Mouse (Mus musculus) fat pad, adult 2 months (tissue): ENCODE data around the gene Pigf.

Source experiments
- DNase-seq: peaks from one replicate; pipeline ENCODE4 v3.0.0-alpha.2; 2011; ENCODE audit warnings: low read depth, low spot score; ENCODE audit errors: extremely low read depth

Pigf gene

DNA sequence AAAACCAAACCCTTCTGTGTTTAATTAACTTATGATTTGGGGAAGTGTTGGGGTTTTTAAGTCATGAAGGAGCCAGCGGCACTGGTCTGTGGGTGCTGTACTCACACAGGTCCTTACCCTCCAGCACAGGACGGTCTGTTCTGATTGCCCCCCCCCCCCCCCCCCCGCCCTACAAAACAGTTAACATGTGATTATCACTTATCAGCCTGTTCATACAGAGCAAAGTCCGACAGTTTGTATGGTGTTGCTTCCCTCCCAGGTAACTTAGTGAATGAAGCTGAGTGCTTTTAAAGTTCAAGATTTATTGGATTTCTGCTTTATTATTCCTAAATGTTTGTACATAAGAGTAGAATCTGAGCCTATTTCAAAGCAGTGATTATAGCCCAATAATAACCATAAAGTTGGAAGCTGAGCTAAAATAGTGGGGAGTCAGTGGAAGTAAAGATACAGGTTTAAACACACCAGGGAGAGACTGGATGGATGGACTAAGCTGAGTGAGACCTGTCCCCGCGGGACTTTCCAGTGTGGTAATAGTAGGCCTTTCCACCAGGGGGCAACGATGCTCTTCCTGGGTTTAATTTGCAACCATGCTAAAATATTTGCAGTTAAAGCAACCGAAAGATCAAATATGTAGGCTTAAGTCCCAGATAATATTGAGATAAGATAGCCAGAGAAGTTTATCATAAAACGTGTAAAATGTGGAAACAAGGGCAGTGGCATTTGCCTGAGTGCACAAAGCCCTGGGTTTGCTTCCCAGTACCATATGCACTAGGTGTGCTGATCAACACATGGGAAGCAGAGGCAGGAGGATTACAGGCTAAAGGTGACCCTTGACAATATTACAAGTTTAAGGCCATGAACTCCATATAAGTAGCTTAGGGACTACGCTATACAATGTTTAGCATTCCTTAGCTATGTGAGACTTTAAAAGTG is 11.2 kb upstream of the Pigf start:
- no peak for DNase-seq

GRCm38 (mm10) chr17:87024491-87025242 is 539 bp downstream of the Pigf start:
- no peak for DNase-seq

DNA sequence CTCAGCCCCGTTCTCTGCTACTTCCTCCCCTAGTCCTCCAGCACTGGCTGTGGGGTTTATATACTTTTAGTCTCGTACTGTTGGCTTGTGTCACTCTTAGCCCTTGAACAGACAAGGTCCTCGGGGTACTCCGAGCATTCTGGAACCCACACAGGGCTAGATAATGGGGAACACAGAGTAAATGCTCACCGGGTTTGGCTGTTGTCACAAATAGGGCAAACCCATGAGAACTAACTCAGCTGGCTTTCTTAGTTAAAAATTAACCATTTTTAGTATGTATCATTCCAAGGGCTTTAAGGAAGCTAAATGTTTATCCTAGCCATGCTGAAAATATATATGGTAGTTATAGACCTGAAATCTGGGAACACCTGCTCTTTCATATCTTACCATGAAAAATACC is 5.5 kb downstream of the Pigf start:
- no peak for DNase-seq

- no peak for DNase-seq
Measured at GRCm38 (mm10) chr17:87011301-87012019, 13.7 kb downstream of the Pigf start.

DNA sequence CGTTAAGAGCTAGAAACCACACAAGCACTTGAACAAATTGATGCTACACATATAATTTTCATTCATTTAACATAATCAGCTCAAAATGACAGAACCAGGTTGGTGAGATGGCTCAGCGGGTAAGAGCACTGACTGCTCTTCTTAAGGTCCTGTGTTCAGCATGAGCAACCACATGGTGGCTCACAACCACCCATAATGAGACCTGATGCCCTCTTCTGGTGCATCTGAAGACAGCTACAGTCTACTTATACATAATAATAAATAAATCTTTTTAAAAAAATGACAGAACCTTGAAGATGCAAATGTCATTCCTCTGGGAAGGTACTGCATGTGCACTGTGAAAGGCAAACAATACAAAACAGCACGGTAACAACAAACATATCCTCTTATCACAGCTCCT is 16.3 kb downstream of the Pigf start:
- no peak for DNase-seq

DNA sequence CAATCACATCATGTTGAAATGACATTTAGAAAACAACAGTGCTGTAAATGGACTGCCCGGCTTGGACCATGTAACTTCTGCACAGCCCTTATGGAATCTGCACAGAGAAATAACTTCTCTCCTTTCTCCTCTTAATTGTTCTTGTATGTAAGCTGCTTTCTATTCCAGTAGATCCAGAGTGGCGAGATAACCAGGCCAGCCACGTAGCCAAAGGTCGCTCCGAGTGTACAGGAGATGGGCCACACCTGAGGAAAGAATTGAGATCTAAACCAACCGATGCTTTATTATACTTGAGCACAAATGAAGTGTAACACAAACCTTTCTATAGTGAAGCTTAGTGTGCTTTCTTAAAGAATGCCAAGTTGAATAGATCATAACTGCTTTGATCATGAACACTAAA is 27.9 kb downstream of the Pigf start:
- no peak for DNase-seq

- DNase-seq = no peak
Measured at GRCm38 (mm10) chr17:86991306-86991705, 33.9 kb downstream of the Pigf start.

DNA sequence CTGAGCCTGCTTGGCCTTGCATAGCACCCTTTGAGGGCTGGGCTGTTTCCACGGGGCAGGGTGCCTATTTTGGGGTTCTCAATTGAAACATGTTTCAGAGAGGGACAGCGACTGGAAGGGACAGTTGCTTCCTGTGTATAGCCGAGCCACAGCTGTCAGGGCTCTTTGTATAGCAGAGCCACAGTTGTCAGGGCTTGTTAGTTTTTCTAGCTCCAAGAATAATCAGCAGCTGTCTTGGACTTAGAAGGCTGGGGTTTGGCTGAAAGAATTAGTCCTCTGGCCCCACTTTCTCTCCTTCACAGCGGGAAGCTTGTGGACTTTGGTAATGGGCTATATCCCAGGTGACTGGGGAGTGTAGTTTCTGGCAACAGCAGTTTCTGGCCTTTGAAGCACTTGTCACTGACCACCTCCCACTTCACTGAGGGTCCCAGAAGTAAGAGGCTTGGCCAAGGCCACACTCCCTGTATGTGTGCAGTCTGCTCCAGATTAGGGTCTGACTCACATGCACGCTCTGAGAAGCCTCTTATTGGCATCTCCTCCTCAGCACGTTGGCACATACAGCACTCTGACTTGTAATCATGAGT is 36.5 kb downstream of the Pigf start:
- no peak for DNase-seq

GRCm38 (mm10) chr17:86988161-86988560 is 37.0 kb downstream of the Pigf start:
- DNase-seq = no peak

GRCm38 (mm10) chr17:86986449-86987138 is 38.6 kb downstream of the Pigf start:
- no peak for DNase-seq

- no peak for DNase-seq
Measured at GRCm38 (mm10) chr17:86982497-86982896, 42.7 kb downstream of the Pigf start.

DNA sequence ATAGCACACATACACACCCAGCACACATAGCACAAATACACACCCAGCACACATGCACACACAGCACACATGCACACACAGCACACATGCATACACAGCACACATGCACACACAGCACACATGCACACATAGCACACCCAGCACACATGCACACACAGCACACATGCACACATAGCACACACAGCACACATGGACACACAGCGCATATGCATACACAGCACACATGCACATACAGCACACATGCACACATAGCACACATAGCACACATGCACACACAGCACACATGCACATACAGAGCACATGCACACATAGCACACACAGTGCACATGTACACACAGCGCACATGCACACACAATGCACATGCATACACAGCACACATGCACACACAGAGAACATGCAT is 43.5 kb downstream of the Pigf start:
- no peak for DNase-seq

- DNase-seq = no peak
Measured at GRCm38 (mm10) chr17:86981205-86981604, 44.0 kb downstream of the Pigf start.

DNA sequence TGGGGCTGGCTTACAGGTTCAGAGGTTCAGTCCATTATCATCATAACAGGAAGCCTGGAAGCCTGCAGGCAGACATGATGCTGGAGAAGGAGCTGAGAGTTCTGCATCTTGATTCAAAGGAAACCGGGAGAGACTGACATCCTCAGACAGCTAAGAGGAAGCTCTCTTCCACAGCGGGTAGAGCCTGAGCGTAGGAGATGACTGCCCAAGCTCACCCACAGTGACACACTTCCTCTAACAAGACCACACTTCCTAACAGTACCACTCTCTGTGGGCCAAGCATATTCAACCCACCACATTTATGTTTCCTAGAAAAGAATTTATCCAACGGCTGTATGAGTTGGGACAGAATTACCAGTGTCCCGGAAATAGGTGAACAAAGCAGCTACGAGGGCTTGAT is 46.7 kb downstream of the Pigf start:
- DNase-seq = no peak

- no peak for DNase-seq
Measured at GRCm38 (mm10) chr17:86976387-86976786, 48.8 kb downstream of the Pigf start.

DNA sequence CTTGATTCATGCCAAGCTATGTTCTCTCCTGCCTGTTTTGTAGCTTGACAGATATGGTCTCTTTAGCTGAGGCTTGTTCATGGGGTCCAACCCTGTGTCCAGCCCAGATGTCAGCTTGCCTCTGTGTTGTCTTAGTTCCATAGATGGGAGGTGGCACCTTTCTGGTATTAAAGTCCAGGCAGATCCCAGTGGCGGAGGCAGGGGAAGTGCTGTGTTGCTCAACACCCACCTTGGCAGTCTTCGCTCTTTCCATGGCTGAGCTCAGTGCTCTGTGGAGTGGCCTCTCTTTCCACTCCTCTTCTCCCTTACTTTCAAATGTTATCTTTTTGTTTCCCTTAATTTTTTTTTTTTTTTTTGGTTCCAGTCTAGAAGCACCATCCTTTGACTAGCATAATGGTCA is 52.1 kb downstream of the Pigf start:
- DNase-seq = no peak

DNA sequence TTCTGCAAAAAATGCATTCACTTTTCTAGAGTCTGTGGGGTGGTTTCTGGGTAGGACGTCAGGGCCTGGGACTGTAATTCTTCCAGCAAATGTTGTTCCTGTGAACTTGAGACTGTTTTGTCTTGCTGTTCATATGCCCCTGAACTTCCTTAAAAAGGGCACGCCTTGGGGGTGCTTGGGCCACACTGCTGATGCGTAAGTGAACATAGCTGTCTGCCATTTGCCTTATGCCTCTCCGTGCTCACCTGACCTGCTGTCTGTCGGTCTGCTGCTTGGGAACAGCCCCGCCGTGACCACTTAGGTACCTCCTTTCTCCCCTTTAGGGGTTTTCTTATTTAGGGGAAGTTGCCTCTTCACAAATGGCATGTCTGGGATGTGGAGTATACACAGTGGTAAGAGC is 53.3 kb downstream of the Pigf start:
- DNase-seq = no peak

DNA sequence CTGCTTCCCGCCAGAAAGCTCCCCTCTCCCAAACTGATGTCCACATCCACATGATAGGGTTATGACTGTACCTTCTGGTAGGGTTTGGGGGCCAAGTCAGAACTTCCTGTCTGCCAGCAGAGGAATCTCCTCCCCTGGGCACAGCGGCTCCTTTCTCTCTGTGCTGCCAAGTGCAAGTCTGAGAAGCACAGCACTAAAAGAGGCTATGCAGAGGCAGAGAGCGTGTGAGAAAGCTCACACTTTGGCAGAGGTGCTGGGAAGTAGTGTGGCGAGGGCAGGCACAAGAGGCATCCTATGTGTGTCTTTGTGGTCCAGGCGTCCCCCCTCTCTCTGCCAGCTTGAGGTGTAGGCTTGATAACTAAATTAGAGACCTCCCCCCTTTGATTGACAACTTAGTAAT is 54.2 kb downstream of the Pigf start:
- no peak for DNase-seq

DNA sequence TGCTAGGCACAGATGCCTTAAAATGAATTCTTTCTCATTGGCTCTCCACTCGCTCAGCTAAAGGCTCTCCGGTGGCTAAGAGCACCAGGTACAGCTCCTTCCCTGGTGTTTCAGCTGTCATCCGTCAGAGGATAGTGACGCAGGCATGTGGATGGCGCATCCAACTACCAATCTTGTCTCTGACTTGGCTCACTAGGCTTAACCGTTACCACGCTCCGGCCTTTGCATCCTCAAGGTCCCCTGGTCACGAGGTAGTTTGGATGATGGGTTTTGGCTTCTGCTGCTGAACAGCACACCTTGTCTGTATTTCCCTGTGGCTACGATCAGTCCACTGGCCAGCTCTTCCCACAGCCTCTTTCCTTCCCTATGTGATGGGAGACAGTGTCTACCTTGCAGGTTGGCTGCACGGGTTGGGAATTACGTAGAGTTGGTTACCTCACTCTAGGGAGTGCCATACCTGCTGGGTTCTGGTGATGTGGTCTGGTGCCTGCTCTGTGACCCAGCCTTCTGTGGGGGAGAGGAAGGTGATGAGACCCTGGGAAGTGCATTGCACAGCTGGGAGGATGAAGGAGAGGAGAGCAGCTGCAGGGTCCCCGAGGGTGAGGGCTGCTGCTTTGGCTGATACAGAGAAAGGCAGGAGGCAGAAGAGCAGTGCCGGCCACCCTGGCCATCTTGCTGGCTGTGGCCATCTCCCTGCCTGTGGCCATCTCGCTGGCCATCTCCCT is 55.0 kb downstream of the Pigf start:
- no peak for DNase-seq

GRCm38 (mm10) chr17:86969582-86969981 is 55.6 kb downstream of the Pigf start:
- DNase-seq = no peak
